Mouse (Mus musculus): ENCODE measurements around the gene Lrmp.

- TF ChIP-seq POLR2A (IDR thresholded peaks at IDR 0.05; ENCODE audit: borderline replicate concordance, low read depth, low read length) (no peak), CTCF (IDR thresholded peaks at IDR 0.05; ENCODE audit: low read depth, low read length) (no peak)
Observed at GRCm38 (mm10) chr6:145116098-145116672, 732 bp downstream of the Lrmp start.

Measured in bone marrow macrophage, adult 2 months (primary cell).